Mouse (Mus musculus) liver, embryonic 14.5 days (tissue): ENCODE data around the gene Chpf.

Experiments
- CTCF ChIP-seq: IDR thresholded peaks from 2 replicates; pipeline ENCODE4 v1.5.1; 2016; ENCODE audit warnings: antibody characterized with exemption, low read depth, control low read depth
- EP300 ChIP-seq: IDR thresholded peaks from 2 replicates; pipeline ENCODE4 v1.6.1; 2016; ENCODE audit warnings: antibody characterized with exemption, low read depth

DNA sequence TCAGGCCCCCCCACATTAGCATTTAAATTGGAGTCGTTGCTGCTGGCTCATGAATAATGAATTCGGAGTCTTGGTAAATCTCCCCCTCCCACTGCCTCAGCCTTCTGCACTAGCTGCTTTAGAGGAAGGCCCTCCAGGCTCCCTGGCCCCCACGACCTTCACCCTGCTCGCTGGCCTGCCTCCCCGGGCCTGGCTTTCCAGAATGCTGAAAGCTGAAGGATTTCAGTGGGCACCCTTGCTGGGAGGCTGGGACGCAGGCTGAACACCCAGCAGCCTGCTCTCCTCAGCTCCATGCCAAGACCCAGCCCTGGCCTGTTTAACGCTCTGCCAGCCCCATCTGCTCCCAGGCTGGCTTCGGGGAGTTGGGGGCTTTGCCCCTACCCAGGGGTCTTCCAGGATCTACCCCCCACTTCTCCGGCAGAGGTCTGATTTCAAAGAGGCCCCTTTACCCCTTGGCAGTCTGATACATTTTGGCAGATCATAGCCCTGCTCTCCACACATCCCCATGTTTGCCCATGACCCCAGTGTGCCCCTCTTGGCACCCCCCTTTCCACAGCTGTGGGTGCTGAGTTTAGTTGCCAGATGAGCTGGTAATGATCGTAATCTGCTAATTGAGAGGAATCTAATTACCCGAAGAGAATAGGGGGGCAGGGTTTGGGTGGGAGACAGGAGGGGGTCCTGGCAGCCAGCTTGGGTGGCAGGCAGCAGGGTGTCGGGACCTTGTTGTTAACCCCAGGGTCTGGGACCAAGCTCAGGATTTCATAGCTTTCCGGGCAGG is 35.7 kb downstream of the Chpf start:
- TF ChIP-seq CTCF: no peak
- TF ChIP-seq EP300: no peak
